Mouse (Mus musculus): ENCODE measurements around the gene Klrg1.

- no peak for TF ChIP-seq CTCF (IDR thresholded peaks at IDR 0.05; ENCODE audit: low read depth)
- TF ChIP-seq EP300 (IDR thresholded peaks at IDR 0.05; ENCODE audit: low read depth) = no peak
Measured at GRCm38 (mm10) chr6:122274546-122274945, 8.1 kb downstream of the Klrg1 start.

All from liver, postnatal 0 days (tissue).